Mouse (Mus musculus) liver, embryonic 13.5 days (tissue): ENCODE data around the gene Adgre5. TPM values are rescaled to one million over a fixed set of nuclear protein-coding genes. Genes with fewer than 3 reads are reported as not detected.

Experiments used
- ATAC-seq: fragments of 200-750 bp; cut with Nextera tagmentation; 2 replicates; pipeline ENCODE4 v1.8.0; 2017; ENCODE audit warnings: low read depth, mild to moderate bottlenecking, moderate number of reproducible peaks, moderate library complexity
- DNase-seq: peaks from one replicate; pipeline ENCODE4 v3.0.0; 2022
- H3K27ac ChIP-seq: fragments of 300-500 bp; sonication (generic); 2 replicates; pipeline ENCODE4 v1.5.1; 2015; ENCODE audit warnings: moderate library complexity, mild to moderate bottlenecking, inconsistent platforms
- H3K27me3 ChIP-seq: fragments of 300-500 bp; sonication (generic); 2 replicates; pipeline ENCODE4 v1.6.1; 2015; ENCODE audit warnings: mild to moderate bottlenecking, inconsistent platforms
- H3K36me3 ChIP-seq: fragments of 300-500 bp; sonication (generic); 2 replicates; pipeline ENCODE4 v1.6.1; 2015; ENCODE audit warnings: mild to moderate bottlenecking, inconsistent platforms
- H3K4me1 ChIP-seq: fragments of 300-500 bp; sonication (generic); replicated peaks from 2 replicates; pipeline ENCODE4 v1.6.1; 2015; ENCODE audit warnings: inconsistent platforms
- H3K4me2 ChIP-seq: fragments of 300-500 bp; sonication (generic); 2 replicates; pipeline ENCODE4 v1.6.1; 2015; ENCODE audit warnings: inconsistent platforms, mild to moderate bottlenecking, moderate library complexity
- H3K4me3 ChIP-seq: fragments of 300-500 bp; sonication (generic); replicated peaks from 2 replicates; pipeline ENCODE4 v1.5.1; 2015; ENCODE audit warnings: mild to moderate bottlenecking, inconsistent platforms
- H3K9ac ChIP-seq: fragments of 300-500 bp; sonication (generic); 2 replicates; pipeline ENCODE4 v1.6.1; 2015; ENCODE audit warnings: mild to moderate bottlenecking, inconsistent platforms
- H3K9me3 ChIP-seq: fragments of 300-500 bp; sonication (generic); replicated peaks from 2 replicates; pipeline ENCODE4 v1.6.1; 2016; ENCODE audit warnings: inconsistent platforms
- WGBS: fragments of 180-500 bp; shearing (Covaris S2); methylation state at CpG from one replicate; pipeline ENCODE4 v1.1.7; 2015; ENCODE audit not compliant: insufficient replicate concordance; 5-methylcytosine and 5-hydroxymethylcytosine counted together
- polyA plus RNA-seq: library from polyadenylated mRNA; unstranded; fragments of >200 nt; fragmentation: Nextera tagmentation; extraction: Ambion mirVana; gene quantifications from 2 replicates; pipeline ENCODE4 v1.2.1, GENCODE M21; 2015

Gene Adgre5
- polyA plus RNA-seq, 1 experiment from 2014 or later: 8.9 TPM

GRCm38 (mm10) chr8:83721405-83722025 is 19.6 kb downstream of the Adgre5 start:
- Histone ChIP-seq H3K4me2 (no peak overlapping the region), H3K36me3 (peaks cover 78% of the 10 kb centered on the region), H3K9me3 (no peaks in the 10 kb centered on the region), H3K4me1 (peaks cover 40% of the 10 kb centered on the region), H3K9ac (no peak overlapping the region), H3K4me3 (no peak overlapping the region), H3K27ac (no peak overlapping the region), H3K27me3 (no peaks in the 10 kb centered on the region)
- 90% methylated on average over 25 of the region's 25 CpGs for WGBS
- ATAC-seq (no peak), DNase-seq (no peak)

- Histone ChIP-seq H3K4me1 (peaks cover 47% of the 10 kb centered on the region), H3K4me3 (no peak overlapping the region), H3K9ac (no peak overlapping the region), H3K4me2 (no peak overlapping the region), H3K36me3 (peaks cover 61% of the 10 kb centered on the region), H3K27ac (no peak overlapping the region), H3K9me3 (no peaks in the 10 kb centered on the region), H3K27me3 (no peaks in the 10 kb centered on the region)
- ATAC-seq (no peak), DNase-seq (no peak)
- WGBS: 83% methylated on average over 2 of the region's 2 CpGs
These were observed 21.4 kb downstream of the Adgre5 start for GRCm38 (mm10) chr8:83719693-83720092.

- Histone ChIP-seq H3K9ac (no peak overlapping the region), H3K36me3 (peaks cover 54% of the 10 kb centered on the region), H3K27me3 (no peaks in the 10 kb centered on the region), H3K9me3 (no peaks in the 10 kb centered on the region), H3K4me1 (peaks cover 46% of the 10 kb centered on the region), H3K27ac (no peak overlapping the region), H3K4me2 (no peak overlapping the region), H3K4me3 (no peak overlapping the region)
- ATAC-seq (no peak), DNase-seq (no peak)
- WGBS: 74% methylated on average over 2 of the region's 2 CpGs
These were observed 22.1 kb downstream of the Adgre5 start for GRCm38 (mm10) chr8:83719048-83719447.

- peak overlapping the region; percentile 92 for H3K9ac ChIP-seq
- peak overlapping the region; percentile 78 for H3K4me2 ChIP-seq
- peak overlapping the region; percentile 93 for H3K27ac ChIP-seq
These were observed 24.6 kb downstream of the Adgre5 start for GRCm38 (mm10) chr8:83716563-83716962.

GRCm38 (mm10) chr8:83715771-83716170 is 25.4 kb downstream of the Adgre5 start:
- peak overlapping the region; percentile 95 for H3K4me3 ChIP-seq
- WGBS: under 1% methylated on average over 17 of the region's 17 CpGs

More at GRCm38 (mm10) chr8:83716563-83716962, 24.6 kb downstream of the Adgre5 start:
- no peak for DNase-seq
- Histone ChIP-seq H3K4me3 (peak overlapping the region; percentile 95), H3K9me3 (no peaks in the 10 kb centered on the region), H3K27me3 (no peaks in the 10 kb centered on the region), H3K36me3 (peaks cover 30% of the 10 kb centered on the region), H3K4me1 (peaks cover 38% of the 10 kb centered on the region)
- WGBS: 20% methylated on average over 2 of the region's 2 CpGs
- peak; percentile 4; the same call in 1 of the 2 replicates for ATAC-seq

GRCm38 (mm10) chr8:83715031-83715690 is 26.0 kb downstream of the Adgre5 start, which contains the start of gene Ddx39:
TSS of gene Ddx39 (plus strand) at chr8:83715177.
- Histone ChIP-seq H3K27ac (peak within 1 kb of the TSS; percentile 93), H3K4me3 (peak within 1 kb of the TSS; percentile 95), H3K4me2 (peak within 1 kb of the TSS; percentile 78), H3K9ac (peak within 1 kb of the TSS; percentile 92), H3K36me3 (peaks cover 16% of the 10 kb centered on the region), H3K4me1 (peaks cover 38% of the 10 kb centered on the region), H3K9me3 (no peaks in the 10 kb centered on the region), H3K27me3 (no peaks in the 10 kb centered on the region)
- under 1% methylated on average over 63 of the region's 63 CpGs for WGBS
- DNase-seq: peak; percentile 97
- peak; percentile 99 for ATAC-seq

More at GRCm38 (mm10) chr8:83715771-83716170, 25.4 kb downstream of the Adgre5 start:
- Histone ChIP-seq H3K27me3 (no peaks in the 10 kb centered on the region), H3K4me2 (peak overlapping the region; percentile 78), H3K9ac (peak overlapping the region; percentile 92), H3K9me3 (no peaks in the 10 kb centered on the region), H3K4me1 (peaks cover 38% of the 10 kb centered on the region), H3K27ac (peak overlapping the region; percentile 93), H3K36me3 (peaks cover 22% of the 10 kb centered on the region)
- no peak for DNase-seq
- no peak for ATAC-seq

- no peak; the same call in 1 of the 2 replicates for ATAC-seq
- Histone ChIP-seq H3K36me3 (peaks cover 10% of the 10 kb centered on the region), H3K27me3 (no peaks in the 10 kb centered on the region), H3K4me2 (peak overlapping the region; percentile 78), H3K9me3 (no peaks in the 10 kb centered on the region), H3K4me1 (peaks cover 38% of the 10 kb centered on the region), H3K4me3 (peak overlapping the region; percentile 95), H3K27ac (peak overlapping the region; percentile 26; the same call in 1 of the 2 replicates), H3K9ac (peak overlapping the region; percentile 31)
- 10% methylated on average over 8 of the region's 8 CpGs for WGBS
- DNase-seq: no peak
These were observed 26.5 kb downstream of the Adgre5 start for GRCm38 (mm10) chr8:83714676-83715030.

- Histone ChIP-seq H3K4me3 (no peak overlapping the region), H3K4me1 (no peaks in the 10 kb centered on the region), H3K36me3 (no peaks in the 10 kb centered on the region), H3K27ac (no peak overlapping the region), H3K4me2 (no peak overlapping the region), H3K9ac (no peak overlapping the region), H3K27me3 (0 out of 2 replicates have a peak, but pooled peaks cover 3% of the 10 kb centered on the region), H3K9me3 (no peaks in the 10 kb centered on the region)
- WGBS: 58% methylated on average over 8 of the region's 8 CpGs
- ATAC-seq (no peak), DNase-seq (no peak)
These were observed 33.6 kb downstream of the Adgre5 start for GRCm38 (mm10) chr8:83707554-83707953.

- Histone ChIP-seq H3K27ac (no peak overlapping the region), H3K9me3 (no peaks in the 10 kb centered on the region), H3K4me1 (no peaks in the 10 kb centered on the region), H3K4me2 (no peak overlapping the region), H3K27me3 (0 out of 2 replicates have a peak, but pooled peaks cover 3% of the 10 kb centered on the region), H3K36me3 (no peaks in the 10 kb centered on the region), H3K9ac (no peak overlapping the region), H3K4me3 (no peak overlapping the region)
- 48% methylated on average over 5 of the region's 5 CpGs for WGBS
- no peak for ATAC-seq
- no peak for DNase-seq
These were observed 34.7 kb downstream of the Adgre5 start for GRCm38 (mm10) chr8:83706411-83706810.

GRCm38 (mm10) chr8:83703426-83703825 is 37.7 kb downstream of the Adgre5 start:
- ATAC-seq: no peak
- no peak overlapping the region for H3K4me2 ChIP-seq
- DNase-seq: no peak
- 0 out of 2 replicates have a peak, but pooled peaks cover 3% of the 10 kb centered on the region for H3K27me3 ChIP-seq
- H3K4me3 ChIP-seq: no peak overlapping the region
- H3K9me3 ChIP-seq: no peaks in the 10 kb centered on the region
- peaks cover 21% of the 10 kb centered on the region for H3K4me1 ChIP-seq
- no peak overlapping the region for H3K27ac ChIP-seq
- WGBS: 62% methylated on average over 4 of the region's 4 CpGs
- no peaks in the 10 kb centered on the region for H3K36me3 ChIP-seq
- H3K9ac ChIP-seq: no peak overlapping the region

GRCm38 (mm10) chr8:83700423-83701085 is 40.6 kb downstream of the Adgre5 start:
- no peak overlapping the region for H3K4me3 ChIP-seq
- H3K4me2 ChIP-seq: no peak overlapping the region

More at GRCm38 (mm10) chr8:83700423-83701085, 40.6 kb downstream of the Adgre5 start:
- Histone ChIP-seq H3K27ac (no peak overlapping the region), H3K27me3 (0 out of 2 replicates have a peak, but pooled peaks cover 3% of the 10 kb centered on the region), H3K9ac (no peak overlapping the region), H3K4me1 (peaks cover 50% of the 10 kb centered on the region), H3K36me3 (no peaks in the 10 kb centered on the region), H3K9me3 (no peaks in the 10 kb centered on the region)
- DNase-seq (no peak), ATAC-seq (no peak)
- 65% methylated on average over 9 of the region's 9 CpGs for WGBS
